Mouse (Mus musculus): ENCODE data around the gene Sntg2.

The Sntg2 gene

GRCm38 (mm10) chr12:30372933-30373501 is at the start of gene Sntg2:
Gene Sntg2, minus strand, starts transcription at chr12:30373375.
- DNase-seq (ENCODE audit: low spot score) = peak; percentile 57

GRCm38 (mm10) chr12:30416547-30416946 is 43.4 kb upstream of the Sntg2 start:
- DNase-seq (ENCODE audit: low spot score) = no peak

- DNase-seq (ENCODE audit: low spot score) = no peak
Measured at GRCm38 (mm10) chr12:30415981-30416380, 42.8 kb upstream of the Sntg2 start.

- DNase-seq (ENCODE audit: low spot score) = no peak
Measured at GRCm38 (mm10) chr12:30402651-30403050, 29.5 kb upstream of the Sntg2 start.

- peak; percentile 7 for DNase-seq (ENCODE audit: low spot score)
Measured at GRCm38 (mm10) chr12:30400531-30400930, 27.4 kb upstream of the Sntg2 start.

GRCm38 (mm10) chr12:30400114-30400513 is 26.9 kb upstream of the Sntg2 start:
- no peak for DNase-seq (ENCODE audit: low spot score)

GRCm38 (mm10) chr12:30372293-30372692 is 882 bp downstream of the Sntg2 start:
- no peak for DNase-seq (ENCODE audit: low spot score)

GRCm38 (mm10) chr12:30369786-30370185 is 3.4 kb downstream of the Sntg2 start:
- DNase-seq (ENCODE audit: low spot score) = peak; percentile 72

- DNase-seq (ENCODE audit: low spot score) = no peak
Measured at GRCm38 (mm10) chr12:30369141-30369540, 4.0 kb downstream of the Sntg2 start.

- DNase-seq (ENCODE audit: low spot score) = no peak
Measured at GRCm38 (mm10) chr12:30362306-30362705, 10.9 kb downstream of the Sntg2 start.

- DNase-seq (ENCODE audit: low spot score) = no peak
Measured at GRCm38 (mm10) chr12:30357666-30358065, 15.5 kb downstream of the Sntg2 start.

GRCm38 (mm10) chr12:30352393-30352792 is 20.8 kb downstream of the Sntg2 start:
- no peak for DNase-seq (ENCODE audit: low spot score)

- no peak for DNase-seq (ENCODE audit: low spot score)
Measured at GRCm38 (mm10) chr12:30348036-30348435, 25.1 kb downstream of the Sntg2 start.

- no peak for DNase-seq (ENCODE audit: low spot score)
Measured at GRCm38 (mm10) chr12:30347284-30347683, 25.9 kb downstream of the Sntg2 start.

GRCm38 (mm10) chr12:30344806-30345205 is 28.4 kb downstream of the Sntg2 start:
- DNase-seq (ENCODE audit: low spot score) = no peak

GRCm38 (mm10) chr12:30336301-30336700 is 36.9 kb downstream of the Sntg2 start:
- DNase-seq (ENCODE audit: low spot score) = no peak

- DNase-seq (ENCODE audit: low spot score) = no peak
Measured at GRCm38 (mm10) chr12:30334502-30334901, 38.7 kb downstream of the Sntg2 start.

- DNase-seq (ENCODE audit: low spot score) = no peak
Measured at GRCm38 (mm10) chr12:30317971-30318370, 55.2 kb downstream of the Sntg2 start.

GRCm38 (mm10) chr12:30313021-30313420 is 60.2 kb downstream of the Sntg2 start:
- DNase-seq (ENCODE audit: low spot score) = no peak

- DNase-seq (ENCODE audit: low spot score) = no peak
Measured at GRCm38 (mm10) chr12:30308197-30308939, 64.8 kb downstream of the Sntg2 start.

GRCm38 (mm10) chr12:30292724-30293560 is 80.2 kb downstream of the Sntg2 start:
- no peak for DNase-seq (ENCODE audit: low spot score)

- DNase-seq (ENCODE audit: low spot score) = no peak
Measured at GRCm38 (mm10) chr12:30286888-30287573, 86.1 kb downstream of the Sntg2 start.

Measured in left cerebral cortex, adult 11 months (tissue).